Mouse (Mus musculus) layer of hippocampus, postnatal 36 days (tissue): ENCODE results near the gene Msh6. TPM values are rescaled to one million over a fixed set of nuclear protein-coding genes. Genes with fewer than 3 reads are reported as not detected.
"Not testable (repeated sequence)": the region's sequence is repeated elsewhere in the genome, so short reads cannot be mapped to it uniquely, and the experiment has no call there.

ENCODE experiments used
- DNase-seq, 2 experiments: peaks; one replicate each; pipeline ENCODE4 v3.0.0; 2022
- total RNA-seq, 2 experiments: library from RNA; stranded (reverse); gene quantifications; 2 replicates each; pipeline ENCODE4 v1.2.3; 2021

The Msh6 gene
- total RNA-seq: 10 to 100 TPM; 15.0 to 15.4 TPM

- DNase-seq: peak; percentile 83 to 84
Measured at GRCm38 (mm10) chr17:87974629-87975228, at the start of gene Msh6. Gene Msh6 (plus strand): TSS chr17:87975062.

GRCm38 (mm10) chr17:87934326-87934725 lies 40.5 kb upstream of the Msh6 start:
- no peak for DNase-seq

- DNase-seq: no peak
Measured at GRCm38 (mm10) chr17:87934736-87935135, 40.1 kb upstream of the Msh6 start.

GRCm38 (mm10) chr17:87936156-87936555 lies 38.7 kb upstream of the Msh6 start:
- no peak for DNase-seq

- peak; percentile 77 for DNase-seq
Measured at GRCm38 (mm10) chr17:87948965-87949584, 25.8 kb upstream of the Msh6 start.

GRCm38 (mm10) chr17:87954618-87955124 lies 20.2 kb upstream of the Msh6 start:
- not testable (repeated sequence) for DNase-seq

- DNase-seq: no peak
Measured at GRCm38 (mm10) chr17:87957096-87957840, 17.6 kb upstream of the Msh6 start.

- DNase-seq: no peak
Measured at GRCm38 (mm10) chr17:87958283-87958682, 16.6 kb upstream of the Msh6 start.

- not testable (repeated sequence) for DNase-seq
Measured at GRCm38 (mm10) chr17:87959406-87959805, 15.5 kb upstream of the Msh6 start.

- DNase-seq: not testable (repeated sequence)
Measured at GRCm38 (mm10) chr17:87959931-87960330, 14.9 kb upstream of the Msh6 start.

- no peak for DNase-seq
Measured at GRCm38 (mm10) chr17:87963081-87964075, 11.5 kb upstream of the Msh6 start.

- DNase-seq: not testable (repeated sequence)
Measured at GRCm38 (mm10) chr17:87968483-87968926, 6.4 kb upstream of the Msh6 start.

- not testable (repeated sequence) for DNase-seq
Measured at GRCm38 (mm10) chr17:87971696-87972591, 2.9 kb upstream of the Msh6 start.

GRCm38 (mm10) chr17:87972856-87973255 lies 2.0 kb upstream of the Msh6 start:
- no peak for DNase-seq

- no peak for DNase-seq
Measured at GRCm38 (mm10) chr17:87973261-87974167, 1.3 kb upstream of the Msh6 start.

GRCm38 (mm10) chr17:87975229-87975853 lies 479 bp downstream of the Msh6 start:
- DNase-seq: peak in 1 of 2 experiments; percentile 31

GRCm38 (mm10) chr17:87976154-87976806 lies 1.4 kb downstream of the Msh6 start:
- DNase-seq: no peak

GRCm38 (mm10) chr17:87976927-87977326 lies 2.1 kb downstream of the Msh6 start:
- not testable (repeated sequence) for DNase-seq

- DNase-seq: not testable (repeated sequence)
Measured at GRCm38 (mm10) chr17:87979696-87980095, 4.8 kb downstream of the Msh6 start.
